Mouse (Mus musculus) lung, postnatal 10 days (tissue): ENCODE measurements around the gene Erbb2.
A peak's percentile ranks its signal among the peaks of the same experiment; 100 is the strongest.

Experiments used
- DNase-seq: peaks from one replicate; pipeline ENCODE4 v3.0.0; 2021

Gene Erbb2

GRCm38 (mm10) chr11:98385638-98386585 is 26.4 kb upstream of the Erbb2 start, which contains the start of gene Pnmt:
Gene Pnmt, plus strand, starts transcription at chr11:98386450.
- no peak for DNase-seq

- no peak for DNase-seq
Measured at GRCm38 (mm10) chr11:98386596-98386995, 25.7 kb upstream of the Erbb2 start.

- no peak for DNase-seq
Measured at GRCm38 (mm10) chr11:98387056-98387577, 25.2 kb upstream of the Erbb2 start.

- DNase-seq = no peak
Measured at GRCm38 (mm10) chr11:98388282-98388681, 24.0 kb upstream of the Erbb2 start.

GRCm38 (mm10) chr11:98389221-98389780 is 23.0 kb upstream of the Erbb2 start:
- DNase-seq = peak; percentile 74

GRCm38 (mm10) chr11:98390141-98390540 is 22.1 kb upstream of the Erbb2 start:
- no peak for DNase-seq

- DNase-seq = no peak
Measured at GRCm38 (mm10) chr11:98392034-98392433, 20.2 kb upstream of the Erbb2 start.

GRCm38 (mm10) chr11:98392645-98393044 is 19.6 kb upstream of the Erbb2 start:
- DNase-seq = no peak

- DNase-seq = peak; percentile 66
Measured at GRCm38 (mm10) chr11:98393317-98393716, 19.0 kb upstream of the Erbb2 start.

GRCm38 (mm10) chr11:98394301-98394700 is 18.0 kb upstream of the Erbb2 start:
- DNase-seq = no peak

- no peak for DNase-seq
Measured at GRCm38 (mm10) chr11:98395041-98395440, 17.2 kb upstream of the Erbb2 start.

GRCm38 (mm10) chr11:98397946-98398345 is 14.3 kb upstream of the Erbb2 start:
- no peak for DNase-seq

GRCm38 (mm10) chr11:98400161-98400726 is 12.0 kb upstream of the Erbb2 start, which contains the start of gene Pgap3:
Gene Pgap3, minus strand, starts transcription at chr11:98400490.
- peak; percentile 92 for DNase-seq

GRCm38 (mm10) chr11:98400816-98401215 is 11.5 kb upstream of the Erbb2 start:
- DNase-seq = no peak

GRCm38 (mm10) chr11:98406621-98407020 is 5.6 kb upstream of the Erbb2 start:
- DNase-seq = no peak

GRCm38 (mm10) chr11:98408872-98409271 is 3.4 kb upstream of the Erbb2 start:
- no peak for DNase-seq

- DNase-seq = peak; percentile 80
Measured at GRCm38 (mm10) chr11:98409341-98409822, 2.9 kb upstream of the Erbb2 start.

GRCm38 (mm10) chr11:98412797-98413301 is 579 bp downstream of the Erbb2 start:
- peak; percentile 69 for DNase-seq

- DNase-seq = no peak
Measured at GRCm38 (mm10) chr11:98413731-98414130, 1.5 kb downstream of the Erbb2 start.

- DNase-seq = no peak
Measured at GRCm38 (mm10) chr11:98414162-98414561, 1.9 kb downstream of the Erbb2 start.

GRCm38 (mm10) chr11:98417074-98417473 is 4.8 kb downstream of the Erbb2 start:
- no peak for DNase-seq

- no peak for DNase-seq
Measured at GRCm38 (mm10) chr11:98418273-98418672, 6.0 kb downstream of the Erbb2 start.

GRCm38 (mm10) chr11:98418939-98419547 is 6.8 kb downstream of the Erbb2 start:
- peak; percentile 58 for DNase-seq
